Comparison of ENCODE assay signal across 17 mouse cellular contexts in genomic region chr6:48630831-48631230, GRCm38 (mm10). TPM values are rescaled to one million over a fixed set of nuclear protein-coding genes. Genes with fewer than 3 reads are reported as not detected.
A peak's percentile ranks its signal among the peaks of the same experiment; 100 is the strongest.
DNase-seq lines count a peak whose midpoint lies in the region.
"Had no signal": no experiment of that assay in that cellular context is flagged by ENCODE, and none has a peak within 500 bp of the region (broad histone marks: within the 10 kb centered on the region; RNA-seq: fewer than 3 reads in every experiment).

No protein-coding gene starts in this region.

- peak; percentile 83 for DNase-seq in heart, adult 11 months
- no peak for DNase-seq in heart, adult 18-20 months
- DNase-seq in ovary, postnatal 36 days (ENCODE audit: low spot score) = peak; percentile 6
- DNase-seq in ovary, adult 18-20 months (ENCODE audit: low spot score) = no peak
- peak; percentile 35 to 60 for DNase-seq in urinary bladder, postnatal 36 days (ENCODE audit: low spot score in 2 of 2)
- no peak for DNase-seq in urinary bladder, postnatal 4 days (ENCODE audit: low spot score in 2 of 2)
- DNase-seq: adrenal gland, adult 8-10 months; adrenal gland, postnatal 14 days; adrenal gland, postnatal 36 days; B cell, adult 2 months; cerebellum, adult 11-12 months; cerebellum, adult 2 months; cerebellum, adult 9-10 months; cerebellum, postnatal 25 days had no signal

RNA-seq across cellular contexts. Expression of gene AI854703, which starts 4.3 kb away (rescaled TPM):
- total RNA-seq in heart, adult 18-20 months (2021) = under 1 TPM; 0.37 to 0.39 TPM

RNA-seq across cellular contexts. Expression of gene Gimap8, which starts 16.2 kb away (rescaled TPM):
- total RNA-seq in heart, adult 18-20 months (2021) = 1 to 10 TPM; 7.1 to 7.5 TPM

RNA-seq across cellular contexts. Expression of gene Zfp775, which starts 29.0 kb away (rescaled TPM):
- total RNA-seq in heart, adult 18-20 months (2021) = 10 to 100 TPM; 11.8 to 12.3 TPM

RNA-seq across cellular contexts. Expression of gene Gm44965, which starts 37.1 kb away (rescaled TPM):
- not detected for total RNA-seq in heart, adult 18-20 months (2021)
- total RNA-seq: adrenal gland, adult 18-20 months; adrenal gland, postnatal 14 days; adrenal gland, postnatal 36 days; CH12.LX; G1E had no signal

RNA-seq across cellular contexts. Expression of gene Repin1, which starts 37.1 kb away (rescaled TPM):
- 10 to 100 TPM; 32.3 to 32.9 TPM for total RNA-seq in heart, adult 18-20 months (2021)

Comparison
In these comparisons a context has a peak if more than half of its experiments do, and no peak if none do; other contexts are left out.
1. DNase-seq: peak in heart, adult 11 months (single experiment), ovary, postnatal 36 days (single experiment) and urinary bladder, postnatal 36 days (2 of 2); none in heart, adult 18-20 months (0 of 2), ovary, adult 18-20 months (single experiment) and urinary bladder, postnatal 4 days (0 of 2).